ENCODE assay signal across 13 mouse cellular contexts in the genomic region with DNA sequence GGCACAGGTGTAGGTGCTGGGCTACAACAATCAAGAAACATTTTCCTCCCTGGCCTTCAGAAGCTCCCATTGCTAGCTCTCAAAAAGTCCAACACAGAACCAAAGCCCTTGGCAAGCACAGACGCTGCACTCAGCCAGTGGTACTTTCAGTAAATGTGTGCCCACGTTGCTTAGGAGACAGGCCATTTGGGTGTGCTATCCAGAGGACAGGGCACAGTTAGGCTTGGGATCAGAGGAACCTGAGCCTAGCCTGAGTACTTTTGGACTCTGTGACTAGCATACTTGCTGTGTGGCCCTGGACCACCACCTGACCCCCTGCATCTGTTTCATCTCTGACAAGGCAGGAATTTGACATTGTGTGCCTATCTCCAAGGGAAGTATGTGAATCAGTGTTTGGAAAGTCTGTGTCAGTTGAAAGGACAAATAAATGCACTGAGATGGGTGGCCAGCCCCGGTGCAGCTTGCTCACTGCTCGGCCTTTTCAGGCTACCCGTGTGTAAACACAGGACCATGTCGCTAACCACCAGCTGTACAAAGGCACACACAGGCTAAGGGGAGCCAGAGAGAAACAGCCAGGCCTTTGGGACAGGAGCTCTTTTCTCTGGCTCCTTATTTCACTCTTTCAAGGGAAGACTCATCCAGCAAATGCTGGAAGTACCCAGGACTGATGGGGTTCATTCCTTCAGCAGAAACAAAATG. TPM values are rescaled to one million over a fixed set of nuclear protein-coding genes. Genes with fewer than 3 reads are reported as not detected.
DNase-seq lines count a peak whose midpoint lies in the region; ATAC-seq and TF ChIP-seq lines count a peak whose summit lies in the region.
"Had no signal": no experiment of that assay in that cellular context is flagged by ENCODE, and none has a peak within 500 bp of the region (broad histone marks: within the 10 kb centered on the region; RNA-seq: fewer than 3 reads in every experiment).

No protein-coding gene starts in this region.

- DNase-seq in frontal cortex, adult 2 months (ENCODE audit: extremely low spot score in 1 of 2, low spot score in 1 of 2), result no peak
- peak; percentile 23 for DNase-seq in liver
- DNase-seq in liver, postnatal 0 days, result no peak
- DNase-seq in liver, embryonic 14.5 days (ENCODE audit: low read depth in 3 of 3, low spot score in 3 of 3), result no peak
- no peak for DNase-seq in adrenal gland, postnatal 10 days
- DNase-seq: cerebellum, adult 8-10 months; gastrocnemius, postnatal 25 days; heart, postnatal 36 days had no signal

- no peaks in the 10 kb centered on the region for H3K27me3 ChIP-seq in liver, postnatal 0 days (ENCODE audit: insufficient read depth, low read length)
- no peaks in the 10 kb centered on the region for H3K27me3 ChIP-seq in liver, embryonic 14.5 days (ENCODE audit: control insufficient read depth, insufficient read depth, low read length)
- H3K27me3 ChIP-seq in stomach, embryonic 14.5 days (ENCODE audit: control insufficient read depth, insufficient read depth, low read length), result no peaks in the 10 kb centered on the region

- H3K4me3 ChIP-seq in liver, postnatal 0 days (ENCODE audit: low read depth, low read length), result no peak overlapping the region
- H3K4me3 ChIP-seq in liver, embryonic 14.5 days (ENCODE audit: insufficient read depth in 1 of 2, low read depth in 2 of 2, low read length in 2 of 2), result no peak overlapping the region
- H3K4me3 ChIP-seq in stomach, embryonic 14.5 days (ENCODE audit: low read depth, low read length), result no peak overlapping the region
- H3K4me3 ChIP-seq: myocyte had no signal

- no peaks in the 10 kb centered on the region for H3K9me3 ChIP-seq in liver, postnatal 0 days (ENCODE audit: low read length)
- no peaks in the 10 kb centered on the region for H3K9me3 ChIP-seq in liver, embryonic 14.5 days (ENCODE audit: control insufficient read depth, low read length)
- no peaks in the 10 kb centered on the region for H3K9me3 ChIP-seq in stomach, embryonic 14.5 days (ENCODE audit: control insufficient read depth, low read depth, low read length)

- no peak for TF ChIP-seq CTCF in liver, postnatal 0 days (IDR thresholded peaks at IDR 0.05; ENCODE audit: low read depth)
- no peak for TF ChIP-seq CTCF in liver, embryonic 14.5 days (IDR thresholded peaks at IDR 0.05; ENCODE audit: low read depth)

- no peak overlapping the region for H3K27ac ChIP-seq in liver, postnatal 0 days (ENCODE audit: low read depth)
- no peak overlapping the region for H3K27ac ChIP-seq in liver, embryonic 14.5 days
- H3K27ac ChIP-seq in stomach, embryonic 14.5 days (ENCODE audit: low read length), result peak overlapping the region; percentile 41; the same call in 1 of the 2 replicates

- TF ChIP-seq EP300 in liver, postnatal 0 days (IDR thresholded peaks at IDR 0.05; ENCODE audit: low read depth), result no peak
- no peak for TF ChIP-seq EP300 in liver, embryonic 14.5 days (IDR thresholded peaks at IDR 0.05; ENCODE audit: low read depth)

- ATAC-seq in frontal cortex, adult (ENCODE audit: low TSS enrichment), result peak; percentile 28; the same call in 1 of the 2 replicates
- ATAC-seq in liver, postnatal 0 days, result no peak
- peak; percentile 60; the same call in 1 of the 2 replicates for ATAC-seq in liver, embryonic 14.5 days (ENCODE audit: insufficient read depth)
- peak; percentile 82 for ATAC-seq in stomach, embryonic 14.5 days (ENCODE audit: insufficient number of reproducible peaks, insufficient read depth, low FRiP score, low read depth)
- no peak for ATAC-seq in monocyte, adult 5-6 weeks (replicated peaks; ENCODE audit: insufficient number of reproducible peaks, low FRiP score, low TSS enrichment, poor library complexity, severe bottlenecking)
- ATAC-seq: CD4-positive, CD25-positive, alpha-beta regulatory T cell, adult 4 months had no signal

- no peaks in the 10 kb centered on the region for H3K4me1 ChIP-seq in liver, postnatal 0 days (ENCODE audit: insufficient read depth)
- H3K4me1 ChIP-seq in liver, embryonic 14.5 days (replicated peaks; ENCODE audit: control insufficient read depth in 2 of 2, insufficient read depth in 2 of 2, low read length in 1 of 2), result no peaks in the 10 kb centered on the region; a peak in 1 of 4 replicates
- H3K4me1 ChIP-seq in stomach, embryonic 14.5 days (ENCODE audit: control insufficient read depth, insufficient read depth, low read length), result 0 out of 2 replicates have a peak, but pooled peaks cover 7% of the 10 kb centered on the region

- no peaks in the 10 kb centered on the region for H3K36me3 ChIP-seq in liver, postnatal 0 days (replicated peaks; ENCODE audit: insufficient read depth, low read length)
- no peaks in the 10 kb centered on the region for H3K36me3 ChIP-seq in liver, embryonic 14.5 days (replicated peaks; ENCODE audit: control insufficient read depth, insufficient read depth, low read depth)
- H3K36me3 ChIP-seq in stomach, embryonic 14.5 days (ENCODE audit: control insufficient read depth, insufficient read depth, low read length), result no peaks in the 10 kb centered on the region

- no peak overlapping the region for H3K4me2 ChIP-seq in liver, postnatal 0 days (ENCODE audit: low read depth, low read length)
- H3K4me2 ChIP-seq in liver, embryonic 14.5 days (ENCODE audit: low read depth), result no peak overlapping the region
- no peak overlapping the region for H3K4me2 ChIP-seq in stomach, embryonic 14.5 days (replicated peaks; ENCODE audit: low read depth, low read length)

- no peak overlapping the region for H3K9ac ChIP-seq in liver, postnatal 0 days (replicated peaks)
- H3K9ac ChIP-seq in liver, embryonic 14.5 days (replicated peaks), result no peak overlapping the region
- H3K9ac ChIP-seq in stomach, embryonic 14.5 days (replicated peaks; ENCODE audit: low read depth, low read length), result no peak overlapping the region

- WGBS in liver, postnatal 0 days (ENCODE audit: insufficient replicate concordance), result 30% methylated on average over 6 of the region's 6 CpGs
- 51% methylated on average over 6 of the region's 6 CpGs for WGBS in liver, embryonic 14.5 days (ENCODE audit: insufficient replicate concordance)
- WGBS in stomach, embryonic 14.5 days, result 17% methylated on average over 6 of the region's 6 CpGs

RNA-seq across cellular contexts. Expression of a gene that starts 35.9 kb away (rescaled TPM):
- polyA plus RNA-seq in frontal cortex, adult 2 months (2012; rRNA removed), result 8.9 and 11.7 TPM in 2 replicates
- 7.4 and 7.5 TPM in 2 replicates for polyA plus RNA-seq in liver, postnatal 0 days (2015; fragmentation: Nextera tagmentation; extraction: Ambion mirVana)
- polyA plus RNA-seq in liver, embryonic 14.5 days (2012; rRNA removed), result 1.2 and 1.5 TPM in 2 replicates
- polyA plus RNA-seq in liver, embryonic 14.5 days (2014; fragmentation: Nextera tagmentation; extraction: Ambion mirVana), result 4.0 and 6.1 TPM in 2 replicates
- 35.7 and 42.3 TPM in 2 replicates for polyA plus RNA-seq in stomach, embryonic 14.5 days (2014; fragmentation: Nextera tagmentation; extraction: Ambion mirVana)
- 41.8 to 78.8 TPM (median 72.4 TPM) in 3 replicates for total RNA-seq in monocyte, adult 5-6 weeks (2017)
- total RNA-seq in adrenal gland, postnatal 10 days (2021), result 10 to 100 TPM; 33.7 to 36.6 TPM

Comparison
In these comparisons a context has a peak if more than half of its experiments do, and no peak if none do; other contexts are left out.
1. ATAC-seq: peak in frontal cortex, adult (single experiment), liver, embryonic 14.5 days (single experiment) and stomach, embryonic 14.5 days (single experiment); none in liver, postnatal 0 days (single experiment) and monocyte, adult 5-6 weeks (single experiment).